Mouse (Mus musculus) common myeloid progenitor, adult 5-6 weeks (primary cell): ENCODE measurements at regions not wholly inside any gene's neighbourhood (a gene's known extent, or its start where the extent isn't known, plus 50 kb on each side); places are given as distances from the start of the nearest gene placed in this dataset.
A peak's percentile ranks its signal among the peaks of the same experiment; 100 is the strongest.
"Not testable (repeated sequence)": the region's sequence is repeated elsewhere in the genome, so short reads cannot be mapped to it uniquely, and the experiment has no call there.

ENCODE experiments used
- ATAC-seq: replicated peaks from 2 replicates; pipeline ENCODE4 v1.8.0; 2016; ENCODE audit warnings: low read depth, mild to moderate bottlenecking, moderate TSS enrichment, inconsistent platforms; ENCODE audit not compliant: poor library complexity, severe bottlenecking

DNA sequence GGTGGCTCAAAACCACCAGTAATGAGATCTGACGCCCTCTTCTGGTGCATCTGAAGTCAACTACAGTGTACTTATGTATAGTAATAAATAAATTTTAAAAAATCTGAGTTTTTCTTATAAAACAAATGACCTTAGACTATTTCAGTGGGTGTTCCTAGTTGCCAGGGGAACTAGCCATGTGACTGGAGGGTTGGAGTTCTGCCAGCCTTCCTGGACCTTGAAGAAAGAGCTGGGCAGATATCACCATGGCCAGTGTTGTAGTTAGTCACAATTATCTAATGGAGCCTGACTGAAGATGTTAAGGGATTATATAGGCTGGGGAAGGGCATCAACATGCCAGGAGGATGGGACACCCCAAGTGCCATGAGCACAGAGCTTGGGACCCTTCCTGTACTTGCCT lies 217.2 kb downstream of the Tpra1 start:
- ATAC-seq: no peak

DNA sequence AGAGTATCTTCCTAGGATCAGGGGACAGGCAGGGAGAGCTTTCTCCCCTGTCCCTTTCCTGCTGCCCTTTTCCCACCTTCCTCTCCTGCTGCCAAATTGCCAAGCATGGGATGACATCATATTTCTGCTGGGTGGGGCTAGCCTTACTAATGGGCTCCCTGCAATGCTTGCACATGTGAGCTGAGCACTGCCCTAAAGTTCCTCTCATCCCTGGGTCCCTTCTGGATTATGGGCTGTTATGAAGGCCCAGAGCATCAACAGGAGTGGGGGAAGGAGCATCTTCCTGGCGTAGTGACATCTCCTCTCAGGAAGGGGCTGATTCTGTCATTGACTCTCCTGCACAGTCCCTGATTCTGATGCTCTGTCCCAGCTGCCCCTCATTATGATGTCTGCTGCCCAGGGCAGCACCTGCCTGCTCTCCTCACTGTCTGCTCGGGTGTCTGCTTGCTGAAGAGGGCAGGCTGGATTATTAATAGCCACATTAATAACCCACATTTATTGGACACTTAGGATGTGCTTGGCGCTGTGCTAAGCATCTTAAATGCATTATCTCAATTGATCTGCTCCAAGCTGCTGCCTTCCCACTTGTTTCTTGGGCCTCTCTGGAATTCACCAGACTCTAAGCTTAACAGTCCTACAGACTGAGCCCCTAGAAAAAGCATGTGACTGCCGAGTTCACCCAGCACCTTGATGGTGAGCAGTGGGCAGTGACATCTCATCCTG lies 219.1 kb downstream of the Tpra1 start:
- no peak for ATAC-seq

DNA sequence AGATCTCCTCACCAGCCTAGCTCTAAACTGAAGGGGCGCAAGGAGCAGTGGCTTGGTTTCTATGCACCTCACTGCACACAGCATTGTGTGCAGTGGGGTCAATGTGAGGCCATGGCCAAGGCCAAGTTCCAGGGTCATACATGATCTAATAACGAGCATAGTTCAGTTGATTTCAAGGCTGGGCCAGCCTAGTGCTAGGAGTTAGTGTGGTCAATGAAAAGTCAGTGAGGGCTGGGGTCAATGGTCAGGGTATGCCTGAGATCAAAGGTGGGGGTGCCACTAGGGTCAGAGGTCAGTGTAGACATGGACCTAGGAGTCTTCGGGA lies 219.7 kb downstream of the Tpra1 start:
- no peak for ATAC-seq

DNA sequence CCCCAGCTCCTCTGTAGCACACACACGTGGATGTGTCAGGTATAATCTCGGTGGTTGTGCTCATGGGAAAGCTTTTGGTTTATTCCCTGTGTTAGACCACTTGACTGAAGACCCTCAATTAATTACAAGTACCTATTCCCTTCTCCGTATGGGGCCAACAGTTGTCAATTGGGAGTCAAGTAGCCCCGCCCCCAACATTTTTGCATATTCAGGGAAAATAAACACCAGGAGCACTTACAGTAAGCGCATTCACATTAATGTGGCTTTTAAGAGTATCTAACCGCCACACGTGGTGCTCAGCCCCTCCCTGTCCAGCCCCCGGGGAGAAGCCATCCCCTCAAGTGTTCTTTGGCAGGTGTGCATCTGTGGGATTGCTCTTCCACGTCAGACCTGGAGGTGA lies 223.9 kb downstream of the Tpra1 start:
- ATAC-seq: no peak

DNA sequence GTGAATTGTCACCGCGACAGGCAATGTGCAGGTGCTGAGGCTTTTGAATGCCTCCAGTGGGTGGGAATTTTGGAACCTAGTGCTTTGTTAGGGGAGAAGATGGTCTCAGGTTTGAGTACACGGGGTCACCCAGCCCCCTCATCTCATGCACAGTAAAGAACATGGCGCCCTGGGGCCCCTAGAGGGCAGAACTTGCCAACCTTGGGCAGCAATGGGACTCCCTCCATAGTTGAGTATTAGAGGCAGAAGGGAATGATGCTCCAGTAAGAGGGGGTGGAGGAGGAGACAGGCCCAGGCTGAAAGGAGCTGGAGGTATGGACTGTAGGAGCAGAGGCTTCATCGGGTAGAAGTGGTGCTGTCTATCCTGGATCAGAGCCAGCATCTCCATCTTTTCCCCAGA lies 226.1 kb downstream of the Tpra1 start:
- ATAC-seq: 0 out of 2 replicates have a peak, but pooled peaks have one; percentile 42

DNA sequence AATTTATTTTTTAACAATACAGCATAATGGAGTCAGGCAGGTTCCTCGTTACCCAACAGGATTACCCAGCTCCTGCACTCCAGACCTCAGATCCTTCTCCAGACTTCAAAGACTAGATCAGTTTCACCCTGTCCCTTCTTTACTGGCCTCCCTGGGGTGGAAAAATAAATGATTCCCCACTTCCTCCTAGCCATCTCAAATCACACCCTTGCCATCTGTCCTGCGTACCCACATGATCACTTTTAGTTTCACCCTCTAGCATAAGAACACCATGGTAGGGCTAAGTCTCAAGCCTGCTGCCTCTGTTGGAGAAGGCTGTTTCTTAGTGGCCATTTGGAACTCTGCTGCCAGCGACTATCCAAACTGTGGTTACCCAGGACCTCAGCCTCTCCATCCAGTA lies 222.0 kb downstream of the Plxna1 start:
- ATAC-seq: peak; percentile 60

DNA sequence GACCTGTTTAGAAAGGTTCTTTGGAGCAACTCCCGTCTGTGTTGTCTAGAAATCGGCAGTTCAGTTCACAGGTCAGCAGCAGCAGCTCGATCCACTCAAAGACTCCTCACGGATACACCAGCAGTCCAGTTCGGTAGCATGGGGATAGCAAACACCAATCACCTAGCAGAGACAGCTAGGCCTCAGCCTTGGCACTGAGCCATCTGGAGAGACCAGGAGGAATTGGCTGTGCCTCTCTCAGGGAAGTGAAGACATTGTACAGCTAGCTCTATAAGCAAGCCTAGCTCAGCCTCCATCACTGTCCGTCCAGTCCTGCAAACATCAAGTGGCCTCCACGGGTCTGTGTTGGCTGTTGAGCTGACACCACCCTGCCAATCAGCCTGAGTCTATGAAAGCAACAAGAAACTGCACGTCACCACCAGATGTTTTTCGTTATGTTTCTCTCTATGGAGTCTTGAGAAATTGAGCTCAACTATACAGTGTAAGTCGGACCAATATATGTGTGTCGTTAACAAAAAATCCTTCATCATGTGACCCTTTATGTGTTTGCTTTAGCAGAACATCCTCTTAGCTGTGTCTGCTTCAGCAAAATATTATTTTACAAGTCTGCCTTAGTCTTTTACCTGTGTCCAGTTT lies 209.3 kb downstream of the Plxna1 start:
- no peak for ATAC-seq

DNA sequence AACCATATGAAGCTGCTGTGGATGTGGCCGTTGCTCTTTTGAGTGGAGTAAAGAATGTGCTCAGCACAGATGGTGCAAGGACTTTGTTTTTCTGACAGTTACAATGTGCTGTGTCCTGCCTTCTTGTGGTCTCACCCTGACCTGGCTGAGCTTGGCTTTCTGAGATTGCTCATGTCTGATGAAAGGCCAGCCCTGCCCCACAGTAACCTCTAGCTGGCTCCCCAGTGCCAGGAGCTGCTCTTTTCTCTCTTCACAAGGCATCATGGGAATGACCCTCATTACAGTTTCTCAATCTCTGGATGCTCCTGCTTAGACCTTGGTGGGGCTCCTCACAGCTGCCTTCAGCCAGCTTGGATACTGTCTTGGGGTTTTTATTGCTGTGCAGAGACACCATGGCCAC lies 204.9 kb downstream of the Plxna1 start:
- ATAC-seq: no peak

DNA sequence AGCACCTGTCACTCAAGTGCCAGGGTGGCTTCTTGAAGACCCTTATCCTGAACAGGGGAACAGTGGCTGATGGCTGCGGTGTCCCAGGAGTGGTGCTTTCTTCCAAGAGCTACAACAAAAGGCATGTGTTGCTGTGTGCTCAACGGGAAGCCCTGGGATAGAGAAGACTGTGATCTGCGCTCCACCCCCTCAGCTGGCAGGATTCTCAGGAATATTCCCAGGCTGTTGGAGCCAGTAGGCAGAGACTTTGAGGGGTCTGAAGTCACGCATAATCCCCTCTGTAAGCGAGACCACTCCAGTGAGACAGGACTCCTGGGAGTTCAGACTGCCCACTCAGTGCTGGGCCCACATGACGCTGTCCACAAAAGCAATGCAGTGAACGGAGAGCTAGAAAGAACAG lies 202.4 kb downstream of the Plxna1 start:
- ATAC-seq: no peak

DNA sequence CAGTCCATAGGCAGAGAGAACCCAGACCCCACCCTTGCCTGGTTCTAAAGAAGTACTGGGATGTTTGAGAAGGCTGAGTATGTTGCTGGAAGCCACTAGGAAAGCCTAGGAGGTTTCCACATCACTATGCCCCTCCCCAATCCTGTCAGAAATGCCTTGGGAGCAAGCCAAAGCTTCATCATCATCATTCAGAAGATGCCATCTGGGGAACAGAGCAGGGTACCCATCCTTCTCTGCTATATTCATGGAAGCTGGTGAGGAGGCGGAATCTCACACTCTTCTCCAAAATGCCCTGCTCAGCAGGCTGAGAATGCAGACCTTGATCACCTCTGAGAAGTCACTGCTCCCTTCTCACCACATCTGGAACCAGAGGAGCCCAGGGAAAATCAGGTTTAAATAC lies 200.7 kb downstream of the Plxna1 start:
- no peak for ATAC-seq

DNA sequence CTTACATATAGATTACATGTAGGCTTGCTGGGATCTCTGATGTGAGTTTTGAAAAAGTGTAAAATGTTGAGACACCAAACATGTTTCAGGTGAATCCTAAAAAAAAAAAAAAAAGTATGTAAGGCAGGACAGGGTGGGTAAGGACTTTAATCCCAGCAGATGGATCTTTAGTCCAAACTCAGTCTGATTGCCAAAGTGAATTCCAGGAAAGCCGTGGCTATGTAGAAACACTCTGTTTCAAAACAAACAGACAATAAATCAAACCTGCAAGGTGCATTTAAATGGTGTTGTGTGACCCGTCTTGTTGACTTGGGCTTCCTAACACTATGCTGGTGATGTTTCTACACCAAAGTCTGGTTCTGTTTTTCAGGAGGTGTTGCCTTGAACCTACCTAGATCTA lies 192.9 kb downstream of the Plxna1 start:
- no peak for ATAC-seq

DNA sequence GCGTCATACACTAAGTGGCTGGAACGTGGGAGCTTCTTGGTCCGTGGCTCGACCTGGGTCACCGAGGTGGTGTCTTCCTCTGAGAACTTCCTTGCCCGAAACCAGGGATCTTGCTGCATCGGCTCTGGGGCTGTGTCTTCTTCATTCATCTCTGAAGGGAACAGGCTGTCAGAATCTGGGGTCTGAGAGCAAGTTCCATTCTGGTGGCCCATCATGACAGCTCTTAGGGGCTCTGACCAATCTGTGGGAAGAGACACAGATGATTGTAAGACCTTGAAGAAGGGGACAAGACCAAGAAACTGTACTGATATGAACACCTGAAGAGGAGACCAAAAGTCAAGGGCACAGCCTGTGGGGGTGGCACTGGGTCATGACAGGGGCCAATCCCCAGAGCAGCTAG lies 177.5 kb downstream of the Plxna1 start:
- not testable (repeated sequence) for ATAC-seq

DNA sequence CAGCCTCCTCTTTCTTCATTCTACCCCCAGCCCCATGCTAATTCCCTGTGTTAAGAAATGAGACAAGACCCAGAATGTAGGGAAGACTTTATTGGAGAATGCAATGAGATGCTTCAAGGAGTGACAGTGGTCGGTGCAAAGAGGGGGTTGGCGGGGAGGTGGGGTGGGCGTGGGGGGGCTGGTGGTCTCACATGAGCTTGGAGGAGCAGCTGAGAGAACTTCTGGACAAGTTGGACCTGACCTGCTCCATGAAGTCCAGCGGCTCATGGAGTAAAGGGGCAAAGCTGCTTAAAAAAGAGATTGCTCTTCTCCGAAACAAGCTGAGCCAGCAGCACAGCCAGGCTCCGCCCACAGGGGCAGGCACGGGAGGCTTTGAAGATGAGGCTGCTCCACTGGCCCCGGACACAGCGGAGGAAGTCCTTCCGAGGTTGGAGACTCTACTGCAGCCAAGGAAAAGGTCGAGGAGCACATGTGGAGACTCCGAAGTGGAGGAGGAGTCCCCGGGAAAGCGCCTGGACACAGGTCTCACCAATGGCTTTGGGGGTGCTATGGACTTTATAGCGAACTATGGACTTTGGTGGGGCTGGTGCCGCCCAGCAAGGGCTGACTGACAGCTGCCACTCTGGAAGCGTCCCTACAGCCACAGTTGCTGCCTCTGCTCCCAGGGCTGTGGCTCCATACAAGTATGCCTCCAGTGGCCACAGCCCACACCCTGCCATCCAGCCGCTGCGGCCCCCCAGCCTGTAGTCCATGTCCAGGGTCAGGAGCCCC lies 161.7 kb downstream of the Plxna1 start:
- ATAC-seq: not testable (repeated sequence)

DNA sequence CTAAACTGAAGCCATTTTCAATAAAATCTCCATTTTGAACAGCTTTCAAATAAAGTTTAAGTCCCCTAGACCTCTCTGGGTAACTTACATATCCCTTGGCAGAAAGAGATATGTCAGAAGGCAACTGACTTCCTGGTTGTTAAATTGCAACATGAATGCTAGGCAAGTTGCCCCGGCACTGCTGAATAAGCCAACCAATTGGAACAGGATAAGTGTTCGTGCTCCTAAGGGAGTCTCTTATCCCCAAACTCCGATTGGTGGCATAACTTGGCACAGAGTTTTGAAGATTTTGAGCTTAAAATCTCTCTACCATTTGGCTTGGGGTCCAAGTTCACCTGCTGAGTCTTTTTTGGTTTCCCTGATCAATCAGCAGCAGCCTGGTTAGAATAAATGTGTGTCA lies 147.4 kb downstream of the Plxna1 start:
- ATAC-seq: no peak

DNA sequence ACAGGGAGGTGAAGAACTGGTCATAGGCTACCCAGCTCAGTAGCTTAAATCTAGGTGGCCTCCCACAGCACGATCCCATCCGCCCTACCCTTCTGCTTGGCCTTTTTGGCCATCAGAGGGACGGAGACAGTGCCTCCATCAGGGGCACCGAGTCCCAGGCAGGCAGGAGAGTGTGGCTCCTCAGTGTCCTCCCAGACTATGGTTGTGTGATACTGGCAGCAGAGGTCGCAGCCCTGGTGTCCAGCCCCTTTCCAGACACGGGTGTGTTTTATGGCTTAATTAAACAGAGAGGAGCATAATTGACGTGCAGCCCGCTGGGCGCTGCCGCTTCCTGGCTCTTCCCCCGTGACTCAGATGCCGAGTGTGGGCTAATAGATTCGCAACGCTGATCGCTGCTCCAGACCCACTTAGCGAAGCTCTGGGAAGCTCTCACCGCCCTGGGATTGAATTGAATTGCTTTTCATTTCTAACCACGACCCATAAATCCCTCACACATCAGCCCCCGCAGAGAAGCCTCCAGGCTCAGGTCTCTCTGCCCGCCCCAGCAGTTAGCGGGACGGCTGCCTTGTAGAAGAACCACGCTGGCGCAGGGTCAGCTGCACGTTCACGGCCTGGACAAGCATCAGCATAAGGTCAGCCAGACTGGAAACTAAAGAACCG lies 126.9 kb downstream of the Plxna1 start:
- ATAC-seq: 0 out of 2 replicates have a peak, but pooled peaks have one; percentile 25

DNA sequence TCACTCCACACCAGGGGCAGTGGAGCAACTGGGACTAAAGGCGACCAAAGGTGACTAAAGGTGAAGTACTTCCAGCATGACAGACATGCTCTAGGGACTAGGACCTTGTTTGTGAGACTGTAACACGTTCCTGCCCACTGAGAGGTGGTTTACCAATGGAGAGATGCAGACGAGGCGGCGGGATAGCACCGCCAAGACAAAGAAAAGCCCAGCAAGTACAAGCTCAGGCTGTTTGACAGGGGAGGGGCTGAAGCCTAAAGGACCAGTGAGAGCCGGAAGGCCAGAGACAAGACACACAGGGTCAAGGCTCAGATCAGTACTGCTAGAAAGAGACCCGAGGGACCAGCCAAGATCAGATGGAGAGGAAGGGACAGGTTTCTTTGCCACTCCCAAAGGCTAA lies 126.2 kb downstream of the Plxna1 start:
- ATAC-seq: no peak

DNA sequence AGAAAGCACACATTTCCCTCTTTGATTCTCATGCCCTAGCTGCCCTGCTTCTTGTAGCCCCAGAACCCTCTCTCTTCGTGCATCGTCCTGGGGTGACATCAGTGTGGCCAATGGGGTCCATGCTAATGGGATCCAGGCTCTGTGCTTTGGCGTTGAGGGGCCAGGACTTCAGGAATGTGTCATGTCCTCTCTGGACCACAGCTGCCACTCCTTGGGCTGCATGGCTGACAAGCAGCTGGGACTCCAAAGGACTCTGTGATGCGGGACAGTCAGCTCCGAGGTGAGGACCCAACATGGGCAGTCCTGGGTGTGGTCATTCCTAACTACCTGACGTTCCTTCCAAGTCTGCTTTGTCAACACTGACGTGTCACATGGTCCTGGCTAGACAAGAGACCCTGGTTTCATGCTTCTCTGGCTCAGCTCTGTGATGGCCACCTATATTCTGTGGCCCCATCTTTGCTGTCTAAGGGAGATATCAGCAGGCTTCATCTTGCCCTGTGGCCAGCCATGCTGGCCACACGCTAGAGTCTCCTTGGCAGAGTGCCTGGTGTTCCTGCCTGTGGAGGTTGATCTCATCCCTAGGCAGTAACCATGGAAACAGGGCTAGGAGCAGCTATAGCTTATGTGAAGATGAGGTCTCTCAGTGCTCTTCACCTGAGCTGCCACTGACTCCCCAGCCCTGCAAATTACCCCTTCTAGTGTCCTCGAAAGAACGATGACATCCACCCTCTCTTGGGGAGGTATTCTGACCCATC lies 125.4 kb downstream of the Plxna1 start:
- no peak for ATAC-seq

DNA sequence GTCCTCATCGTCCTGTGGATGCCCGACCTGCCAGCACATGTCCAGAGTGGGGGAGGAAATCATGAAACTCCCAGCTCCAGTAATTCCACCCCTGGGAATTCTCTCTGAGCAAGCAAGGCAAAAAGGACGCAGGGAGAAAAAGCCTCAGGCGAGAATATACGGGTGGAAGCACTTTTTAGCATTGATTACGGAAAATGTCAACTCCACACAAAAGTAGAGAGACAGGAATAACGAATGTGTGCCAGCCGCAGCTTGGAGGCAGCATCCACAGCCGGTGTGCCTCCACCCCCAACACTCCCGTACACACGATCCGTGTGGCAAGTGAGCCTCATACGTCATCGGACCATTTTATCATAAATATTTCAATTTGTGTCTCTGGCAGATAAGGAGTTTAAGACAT lies 123.5 kb downstream of the Plxna1 start:
- ATAC-seq: no peak

DNA sequence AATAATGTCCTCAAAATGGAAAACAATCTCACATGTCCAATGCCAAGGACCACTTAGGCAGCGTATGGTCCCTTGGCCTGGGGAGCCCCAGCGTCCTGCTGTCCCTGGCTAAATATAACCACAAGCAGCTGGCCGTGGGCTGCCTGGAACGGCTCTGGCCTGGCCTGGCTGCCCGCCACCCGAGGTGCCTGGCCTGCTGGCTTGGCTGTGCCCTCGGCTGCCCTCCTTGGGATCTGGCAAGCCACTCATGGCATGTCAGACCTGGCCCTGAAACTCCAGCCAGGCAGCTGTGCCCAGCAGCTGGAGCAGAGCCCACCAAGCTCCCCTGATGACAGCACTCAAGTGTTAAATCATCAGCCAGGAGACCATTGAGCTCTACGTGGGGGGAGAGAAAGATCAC lies 122.9 kb downstream of the Plxna1 start:
- ATAC-seq: no peak

DNA sequence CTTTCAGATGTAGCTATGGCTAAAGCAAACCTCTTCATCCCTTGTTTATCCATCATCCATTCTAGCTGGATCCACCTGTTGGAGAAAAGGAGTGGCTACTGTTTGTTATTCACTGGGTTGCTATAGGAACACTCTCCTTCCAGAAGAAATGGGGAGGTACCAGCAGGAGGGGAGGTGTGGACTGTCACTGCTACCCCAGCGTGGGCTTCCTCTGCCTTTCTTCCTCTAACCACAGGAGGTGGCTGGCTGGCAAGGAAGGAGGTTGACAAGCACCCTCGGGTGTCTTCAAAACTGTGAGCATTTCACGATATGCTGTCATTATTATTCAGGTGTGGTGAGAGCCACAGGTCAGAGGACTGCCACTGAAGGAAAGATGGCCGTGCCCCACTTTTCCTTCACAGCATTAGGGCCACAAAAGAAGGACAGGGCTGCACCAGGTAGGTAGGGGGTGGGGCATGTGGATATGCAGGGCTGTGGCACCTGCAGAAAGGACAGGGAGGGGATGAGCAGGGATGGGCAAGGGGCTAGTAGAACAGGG lies 122.2 kb downstream of the Plxna1 start:
- no peak for ATAC-seq
